Mouse (Mus musculus) MEL (cell line): ENCODE data around the gene Dlk1. TPM values are rescaled to one million over a fixed set of nuclear protein-coding genes. Genes with fewer than 3 reads are reported as not detected.

Source experiments
- DNase-seq: peaks from one replicate; pipeline ENCODE4 v3.0.0; 2011; ENCODE audit warnings: low read depth, low spot score
- H3K27ac ChIP-seq: 2 replicates; pipeline ENCODE4 v1.5.1; 2012; ENCODE audit warnings: low read depth, mild to moderate bottlenecking, control low read depth, low read length, moderate library complexity; ENCODE audit not compliant: control insufficient read depth
- H3K27me3 ChIP-seq, 2 experiments: fragments of 150-350 bp in 1 of 2; sonication (generic) in 1 of 2; 2 replicates each; pipeline ENCODE4 v1.6.1; 2012; ENCODE audit warnings: low read length in 2 of 2, mild to moderate bottlenecking in 2 of 2, improper control_type of control experiment in 1 of 2, moderate library complexity in 1 of 2; ENCODE audit not compliant: insufficient read depth in 2 of 2, control insufficient read depth in 1 of 2
- H3K36me3 ChIP-seq, 2 experiments: 2 replicates each; pipeline ENCODE4 v1.6.1; 2012 to 2014; ENCODE audit warnings: low read length in 2 of 2, improper control_type of control experiment in 1 of 2, inconsistent platforms in 1 of 2, mild to moderate bottlenecking in 1 of 2; ENCODE audit not compliant: insufficient read depth in 2 of 2, control insufficient read depth in 1 of 2
- H3K4me1 ChIP-seq, 2 experiments: fragments of 150-350 bp in 1 of 2; sonication (generic) in 1 of 2; 2 replicates each; pipeline ENCODE4 v1.6.1; 2012; ENCODE audit warnings: low read length in 2 of 2, improper control_type of control experiment in 1 of 2, mild to moderate bottlenecking in 1 of 2; ENCODE audit not compliant: insufficient read depth in 2 of 2, control insufficient read depth in 1 of 2
- H3K4me3 ChIP-seq, 2 experiments: fragments of 150-350 bp in 1 of 2; sonication (generic) in 1 of 2; 2 replicates each; pipeline ENCODE4 v1.5.1; 2012; ENCODE audit warnings: low read depth in 2 of 2, low read length in 2 of 2, mild to moderate bottlenecking in 2 of 2, moderate library complexity in 2 of 2, control low read depth in 1 of 2, improper control_type of control experiment in 1 of 2; ENCODE audit not compliant: control insufficient read depth in 1 of 2, insufficient read depth in 1 of 2
- H3K79me2 ChIP-seq: 2 replicates; pipeline ENCODE4 v1.6.1; 2012; ENCODE audit warnings: mild to moderate bottlenecking, low read length, moderate library complexity; ENCODE audit not compliant: control insufficient read depth, poor library complexity, insufficient read depth
- H3K9ac ChIP-seq: 2 replicates; pipeline ENCODE4 v1.6.1; 2012; ENCODE audit warnings: low read depth, mild to moderate bottlenecking, control low read depth, low read length, moderate library complexity; ENCODE audit not compliant: control insufficient read depth, poor library complexity, severe bottlenecking
- H3K9me3 ChIP-seq: fragments of 150-350 bp; sonication (generic); replicated peaks from 2 replicates; pipeline ENCODE4 v1.6.1; 2012; ENCODE audit warnings: mild to moderate bottlenecking, low read length, improper control_type of control experiment, moderate library complexity; ENCODE audit not compliant: insufficient read depth
- BHLHE40 ChIP-seq: IDR thresholded peaks from 2 replicates; pipeline ENCODE4 v1.6.1; 2012; ENCODE audit warnings: low read depth, mild to moderate bottlenecking, inconsistent platforms, low read length, improper control_type of control experiment, borderline replicate concordance
- CTCF ChIP-seq, 3 experiments: IDR thresholded peaks in 2 of 3; conservative IDR thresholded peaks in 1 of 3; 2 replicates each; pipeline ENCODE4 v1.5.1; 2011 to 2012; ENCODE audit warnings: low read length in 3 of 3, low read depth in 2 of 3, mild to moderate bottlenecking in 2 of 3, improper control_type of control experiment in 1 of 3, inconsistent platforms in 1 of 3, mixed read lengths in 1 of 3, moderate library complexity in 1 of 3; ENCODE audit not compliant: control insufficient read depth in 1 of 3, insufficient read depth in 1 of 3, poor library complexity in 1 of 3, severe bottlenecking in 1 of 3
- E2F4 ChIP-seq: IDR thresholded peaks from 2 replicates; pipeline ENCODE4 v1.6.1; 2011; ENCODE audit warnings: low read depth, low read length, improper control_type of control experiment, borderline replicate concordance
- GABPA ChIP-seq: IDR thresholded peaks from 2 replicates; pipeline ENCODE4 v1.6.1; 2012; ENCODE audit warnings: low read depth, mild to moderate bottlenecking, inconsistent platforms, low read length, improper control_type of control experiment, moderate library complexity
- GATA1 ChIP-seq: IDR thresholded peaks from 2 replicates; pipeline ENCODE4 v1.6.1; 2011; ENCODE audit warnings: low read depth, low read length, improper control_type of control experiment
- HCFC1 ChIP-seq: IDR thresholded peaks from 2 replicates; pipeline ENCODE4 v1.6.1; 2012; ENCODE audit warnings: low read depth, mild to moderate bottlenecking, inconsistent platforms, low read length, improper control_type of control experiment, moderate library complexity
- JUND ChIP-seq: IDR thresholded peaks from 2 replicates; pipeline ENCODE4 v1.6.1; 2011; ENCODE audit warnings: low read depth, mild to moderate bottlenecking, improper control_type of control experiment, low read length
- KAT2A ChIP-seq: conservative IDR thresholded peaks from 2 replicates; pipeline ENCODE4 v1.6.1; 2012; ENCODE audit warnings: low read depth, low read length, improper control_type of control experiment, inconsistent platforms
- MAFK ChIP-seq: IDR thresholded peaks from 2 replicates; pipeline ENCODE4 v1.6.1; 2011; ENCODE audit warnings: low read depth, mild to moderate bottlenecking, low read length, improper control_type of control experiment, borderline replicate concordance
- MAX ChIP-seq: IDR thresholded peaks from 2 replicates; pipeline ENCODE4 v1.6.1; 2011; ENCODE audit warnings: low read length, improper control_type of control experiment
- MXI1 ChIP-seq: IDR thresholded peaks from 2 replicates; pipeline ENCODE4 v1.6.1; 2011; ENCODE audit warnings: mild to moderate bottlenecking, low read depth, low read length, improper control_type of control experiment
- MYB ChIP-seq: IDR thresholded peaks from 2 replicates; pipeline ENCODE4 v1.6.1; 2011; ENCODE audit warnings: mild to moderate bottlenecking, low read depth, low read length, improper control_type of control experiment
- MYC ChIP-seq: IDR thresholded peaks from 2 replicates; pipeline ENCODE4 v1.6.1; 2011; ENCODE audit warnings: low read depth, mild to moderate bottlenecking, low read length, improper control_type of control experiment, moderate library complexity
- NELFE ChIP-seq: IDR thresholded peaks from 2 replicates; pipeline ENCODE4 v1.6.1; 2011; ENCODE audit warnings: low read depth, low read length, improper control_type of control experiment
- POLR2AphosphoS2 ChIP-seq: IDR thresholded peaks from 2 replicates; pipeline ENCODE4 v1.6.1; 2011; ENCODE audit warnings: low read length, improper control_type of control experiment
- RAD21 ChIP-seq: IDR thresholded peaks from 2 replicates; pipeline ENCODE4 v1.6.1; 2011; ENCODE audit warnings: mild to moderate bottlenecking, low read depth, low read length, improper control_type of control experiment
- SIN3A ChIP-seq: IDR thresholded peaks from 2 replicates; pipeline ENCODE4 v1.6.1; 2012; ENCODE audit warnings: low read length, improper control_type of control experiment, inconsistent platforms
- SMC3 ChIP-seq: IDR thresholded peaks from 2 replicates; pipeline ENCODE4 v1.6.1; 2011; ENCODE audit warnings: low read depth, low read length, improper control_type of control experiment
- UBTF ChIP-seq: IDR thresholded peaks from 2 replicates; pipeline ENCODE4 v1.6.1; 2012; ENCODE audit warnings: low read depth, mild to moderate bottlenecking, inconsistent platforms, low read length, improper control_type of control experiment, moderate library complexity, borderline replicate concordance; ENCODE audit not compliant: insufficient read depth
- ZKSCAN1 ChIP-seq: IDR thresholded peaks from 2 replicates; pipeline ENCODE4 v1.6.1; 2012; ENCODE audit warnings: low read depth, mild to moderate bottlenecking, inconsistent platforms, low read length, improper control_type of control experiment, moderate library complexity
- polyA plus RNA-seq, 2 experiments: library from polyadenylated mRNA; stranded (reverse) in 1 of 2; unstranded in 1 of 2; fragments of >175 nt in 1 of 2; fragments of >200 nt in 1 of 2; gene quantifications; 2 replicates each; pipeline versions ENCODE4 v1.2.1 to v1.2.4; 2012; ENCODE audit warnings: low replicate concordance in 2 of 2, low read depth in 1 of 2; ENCODE audit not compliant: insufficient read length in 2 of 2, insufficient read depth in 1 of 2, missing spikeins in 1 of 2
- total RNA-seq: library from RNA; depleted of rRNA; stranded (reverse); fragments of 300-350 nt; gene quantifications from 2 replicates; pipeline ENCODE4 v1.2.3, GENCODE M21; 2012

Gene Dlk1
- total and polyA plus RNA-seq, 3 experiments, result not detected

DNA sequence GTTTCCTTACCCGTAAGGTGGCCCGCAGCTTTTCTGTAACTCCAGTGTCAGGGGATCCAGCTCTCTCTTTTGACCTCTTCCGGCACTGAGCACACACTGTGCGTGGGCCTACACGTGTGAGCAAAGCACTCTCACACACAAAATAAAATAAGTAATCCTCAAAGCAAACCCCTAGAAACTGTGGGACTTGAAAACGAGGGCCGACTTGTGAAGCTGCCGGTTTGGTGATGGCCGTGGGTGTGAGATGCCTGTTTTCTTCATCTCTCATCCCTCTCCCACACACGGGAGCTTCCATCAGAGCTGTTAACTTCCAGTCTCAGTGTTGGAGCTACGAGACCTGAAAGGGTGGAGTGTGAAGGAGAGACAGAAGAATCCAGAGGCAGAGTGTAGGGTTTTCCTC, 20.0 kb downstream of the Dlk1 start:
- TF ChIP-seq MYC, result no peak
- no peak for TF ChIP-seq BHLHE40
- no peak for TF ChIP-seq GATA1
- no peak for TF ChIP-seq MYB
- no peak for TF ChIP-seq MAX
- TF ChIP-seq KAT2A, result no peak
- TF ChIP-seq NELFE, result no peak
- no peak for TF ChIP-seq GABPA
- TF ChIP-seq POLR2AphosphoS2, result no peak
- no peak for TF ChIP-seq RAD21
- no peak for TF ChIP-seq SIN3A
- no peak for TF ChIP-seq JUND
- no peak for TF ChIP-seq HCFC1
- TF ChIP-seq UBTF, result no peak
- TF ChIP-seq ZKSCAN1, result no peak
- TF ChIP-seq MXI1, result no peak
- TF ChIP-seq SMC3, result no peak
- DNase-seq, result no peak
- Histone ChIP-seq H3K9ac (no peak overlapping the region), H3K4me1 (peaks cover 0 to 14% of the 10 kb centered on the region in 2 experiments; a peak in 2 of 4 replicates), H3K4me3 (no peak overlapping the region), H3K79me2 (no peaks in the 10 kb centered on the region), H3K36me3 (peaks cover 0 to 4% of the 10 kb centered on the region in 2 experiments; a peak in 1 of 4 replicates), H3K27me3 (no peaks in the 10 kb centered on the region), H3K27ac (no peak overlapping the region), H3K9me3 (no peaks in the 10 kb centered on the region)

DNA sequence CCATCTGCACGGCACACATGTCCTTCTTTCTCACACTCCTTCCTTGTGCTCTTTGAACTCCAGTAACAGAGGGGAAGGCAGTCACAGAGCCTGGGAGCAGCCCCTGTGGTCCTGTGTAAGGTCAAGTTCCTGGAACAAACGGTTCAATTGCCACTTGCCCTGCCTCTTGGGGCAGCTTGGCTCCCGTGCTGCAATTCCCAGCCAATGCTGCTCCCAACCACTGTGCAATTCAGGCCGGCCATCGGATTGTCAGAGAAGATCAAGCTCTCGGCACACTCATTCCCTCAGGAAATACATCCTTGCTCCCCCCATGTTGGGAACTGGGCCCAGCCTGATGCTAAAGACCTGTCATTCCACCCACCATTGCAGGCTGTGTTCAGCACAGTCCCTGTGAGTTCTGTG, 21.0 kb downstream of the Dlk1 start:
- H3K79me2 ChIP-seq, result no peaks in the 10 kb centered on the region
- H3K27me3 ChIP-seq, result no peaks in the 10 kb centered on the region
- no peak for DNase-seq
- TF ChIP-seq NELFE (no peak), E2F4 (no peak), MAFK (no peak), CTCF (IDR thresholded peaks at IDR 0.05 in 2 of 3, conservative IDR thresholded peaks at IDR 0.05 in 1 of 3; ENCODE audit: control insufficient read depth in 1 of 3, insufficient read depth in 1 of 3, low read depth in 2 of 3, low read length in 3 of 3, poor library complexity in 1 of 3, severe bottlenecking in 1 of 3) (no peak), GATA1 (no peak)
- TF ChIP-seq, all 39 proteins: peak for 0
- H3K9me3 ChIP-seq, result no peaks in the 10 kb centered on the region
- H3K9ac ChIP-seq, result no peak overlapping the region
- peaks cover 0 to 14% of the 10 kb centered on the region in 2 experiments; a peak in 2 of 4 replicates for H3K4me1 ChIP-seq
- H3K4me3 ChIP-seq, result no peak overlapping the region
- no peak overlapping the region for H3K27ac ChIP-seq
- peaks cover 0 to 4% of the 10 kb centered on the region in 2 experiments; a peak in 1 of 4 replicates for H3K36me3 ChIP-seq
